Mouse (Mus musculus) embryonic facial prominence, embryonic 14.5 days (tissue): ENCODE results near the gene Agl. TPM values are rescaled to one million over a fixed set of nuclear protein-coding genes. Genes with fewer than 3 reads are reported as not detected.

Source experiments
- ATAC-seq: fragments of 200-750 bp; cut with Nextera tagmentation; 2 replicates; pipeline ENCODE4 v1.8.0; 2017; ENCODE audit warnings: low read depth, moderate number of reproducible peaks, moderate TSS enrichment
- DNase-seq: peaks from one replicate; pipeline ENCODE4 v3.0.0-alpha.2; 2015; ENCODE audit warnings: low spot score
- H3K27ac ChIP-seq: fragments of 300-500 bp; sonication (generic); replicated peaks from 2 replicates; pipeline ENCODE4 v1.5.1; 2014; ENCODE audit warnings: low read depth, mild to moderate bottlenecking, low read length, moderate library complexity
- H3K27me3 ChIP-seq: fragments of 300-500 bp; sonication (generic); replicated peaks from 2 replicates; pipeline ENCODE4 v1.6.1; 2014; ENCODE audit warnings: low read length; ENCODE audit not compliant: control insufficient read depth, insufficient read depth
- H3K36me3 ChIP-seq: fragments of 300-500 bp; sonication (generic); 2 replicates; pipeline ENCODE4 v1.6.1; 2014; ENCODE audit warnings: low read length, mixed read lengths; ENCODE audit not compliant: control insufficient read depth, insufficient read depth
- H3K4me1 ChIP-seq: fragments of 300-500 bp; sonication (generic); 2 replicates; pipeline ENCODE4 v1.6.1; 2014; ENCODE audit warnings: antibody characterized with exemption, low read length; ENCODE audit not compliant: control insufficient read depth, insufficient read depth
- H3K4me2 ChIP-seq: fragments of 300-500 bp; sonication (generic); 2 replicates; pipeline ENCODE4 v1.6.1; 2014; ENCODE audit warnings: low read depth, mild to moderate bottlenecking, low read length, moderate library complexity, mixed read lengths
- H3K4me3 ChIP-seq: fragments of 300-500 bp; sonication (generic); 2 replicates; pipeline ENCODE4 v1.5.1; 2014; ENCODE audit warnings: low read depth, mild to moderate bottlenecking, low read length
- H3K9ac ChIP-seq: fragments of 300-500 bp; sonication (generic); 2 replicates; pipeline ENCODE4 v1.6.1; 2014; ENCODE audit warnings: low read depth, mild to moderate bottlenecking, low read length, moderate library complexity, mixed read lengths
- H3K9me3 ChIP-seq: fragments of 300-500 bp; sonication (generic); 2 replicates; pipeline ENCODE4 v1.6.1; 2016; ENCODE audit warnings: low read length; ENCODE audit not compliant: control insufficient read depth
- WGBS: fragments of 180-500 bp; shearing (Covaris S2); extraction: QIAGEN DNeasy Blood & Tissue Kit; methylation state at CpG from one replicate; pipeline ENCODE4 v1.1.7; 2014; 5-methylcytosine and 5-hydroxymethylcytosine counted together
- polyA plus RNA-seq: library from polyadenylated mRNA; unstranded; fragments of >200 nt; fragmentation: Nextera tagmentation; extraction: Ambion mirVana; gene quantifications from 2 replicates; pipeline ENCODE4 v1.2.1, GENCODE M21; 2014

Agl gene
- polyA plus RNA-seq, 1 experiment from 2014 or later = 48.7 TPM

DNA sequence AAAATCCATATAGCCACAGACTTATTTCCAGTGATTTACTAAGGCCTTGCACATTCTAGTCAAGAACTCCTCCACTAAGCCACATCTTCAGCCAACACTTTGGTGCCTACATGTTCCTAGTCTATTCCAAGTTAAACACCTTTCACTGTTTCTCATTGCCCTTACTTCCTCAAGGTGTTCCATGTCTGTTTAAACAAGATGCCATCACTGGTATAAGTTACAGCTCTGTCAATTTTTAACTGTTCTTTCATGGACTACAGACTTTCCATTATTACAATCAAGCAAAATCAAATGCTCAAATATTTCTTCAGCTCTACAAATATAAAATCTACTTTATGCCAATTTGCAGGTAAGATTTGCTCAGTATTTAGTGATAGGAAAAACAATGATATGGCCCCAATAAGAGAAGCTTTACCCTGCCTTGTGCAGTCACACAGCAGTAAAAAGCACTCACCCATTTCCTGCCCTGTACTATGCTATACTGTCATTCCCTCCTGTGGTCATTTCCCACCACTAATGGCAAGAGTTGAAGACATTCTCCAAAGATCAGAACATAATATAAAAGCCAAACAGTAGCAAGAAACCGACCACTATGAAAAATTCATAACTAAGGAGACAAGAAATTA, 105.2 kb downstream of the Agl start:
- H3K36me3 ChIP-seq = no peaks in the 10 kb centered on the region
- DNase-seq (no peak), ATAC-seq (no peak)
- H3K4me2 ChIP-seq = no peak overlapping the region
- no peak overlapping the region for H3K9ac ChIP-seq
- no peak overlapping the region for H3K27ac ChIP-seq
- H3K9me3 ChIP-seq = no peaks in the 10 kb centered on the region
- H3K4me1 ChIP-seq = no peaks in the 10 kb centered on the region
- 93% methylated on average over 1 of the region's 1 CpGs for WGBS
- H3K27me3 ChIP-seq = no peaks in the 10 kb centered on the region
- no peak overlapping the region for H3K4me3 ChIP-seq

DNA sequence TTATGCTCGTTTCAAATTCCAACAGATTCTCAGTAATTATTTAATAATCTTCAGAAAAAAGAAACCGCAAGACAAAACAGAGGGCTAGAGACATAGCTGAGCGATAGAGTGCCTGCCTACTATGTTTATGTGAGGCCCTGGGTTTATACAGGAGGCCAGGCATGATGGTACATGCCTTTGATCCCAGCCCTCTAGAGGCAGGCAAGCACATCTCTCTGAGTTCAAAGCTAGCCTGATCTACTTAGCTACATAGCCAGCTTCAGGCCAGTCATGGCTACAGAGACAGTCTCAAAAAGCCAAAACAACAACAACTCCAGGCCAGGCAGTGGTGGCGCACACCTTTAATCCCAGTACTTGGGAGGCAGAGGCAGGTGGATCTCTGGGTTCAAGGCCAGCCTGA, 106.4 kb downstream of the Agl start:
- no peak overlapping the region for H3K9ac ChIP-seq

DNA sequence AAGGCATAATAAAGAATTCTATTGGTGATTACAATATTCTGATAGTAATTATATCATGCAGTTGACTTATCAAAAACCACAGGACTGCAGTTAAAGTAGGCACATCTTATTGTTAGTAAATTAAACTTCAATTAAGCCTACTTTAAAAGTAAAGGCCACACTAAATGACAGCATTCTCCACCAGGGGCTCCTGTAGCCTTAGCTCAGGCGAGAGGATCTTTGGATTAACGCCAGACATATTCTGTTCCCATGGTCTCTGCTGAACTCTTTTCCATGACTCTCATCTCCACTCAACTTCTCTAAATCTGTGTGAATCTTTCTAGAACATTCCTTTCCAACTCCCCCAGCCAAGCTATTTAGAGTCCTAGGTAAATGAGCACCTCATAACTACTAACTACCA, 109.2 kb downstream of the Agl start:
- H3K36me3 ChIP-seq = peaks cover 8% of the 10 kb centered on the region; the same call in 1 of the 2 replicates
- no peak overlapping the region for H3K27ac ChIP-seq
- DNase-seq = peak; percentile 18
- no peaks in the 10 kb centered on the region for H3K9me3 ChIP-seq
- no peak overlapping the region for H3K4me3 ChIP-seq
- 65% methylated on average over 2 of the region's 2 CpGs for WGBS
- ATAC-seq = no peak
- no peaks in the 10 kb centered on the region for H3K27me3 ChIP-seq
- no peak overlapping the region for H3K4me2 ChIP-seq
- H3K9ac ChIP-seq = no peak overlapping the region
- no peaks in the 10 kb centered on the region for H3K4me1 ChIP-seq

More for the DNA sequence above, 106.4 kb downstream of the Agl start:
- WGBS = 91% methylated on average over 4 of the region's 4 CpGs
- H3K27ac ChIP-seq = no peak overlapping the region
- H3K4me2 ChIP-seq = no peak overlapping the region
- no peaks in the 10 kb centered on the region for H3K9me3 ChIP-seq
- no peaks in the 10 kb centered on the region for H3K27me3 ChIP-seq
- H3K36me3 ChIP-seq = no peaks in the 10 kb centered on the region
- DNase-seq (no peak), ATAC-seq (no peak)
- H3K4me1 ChIP-seq = no peaks in the 10 kb centered on the region
- H3K4me3 ChIP-seq = no peak overlapping the region

DNA sequence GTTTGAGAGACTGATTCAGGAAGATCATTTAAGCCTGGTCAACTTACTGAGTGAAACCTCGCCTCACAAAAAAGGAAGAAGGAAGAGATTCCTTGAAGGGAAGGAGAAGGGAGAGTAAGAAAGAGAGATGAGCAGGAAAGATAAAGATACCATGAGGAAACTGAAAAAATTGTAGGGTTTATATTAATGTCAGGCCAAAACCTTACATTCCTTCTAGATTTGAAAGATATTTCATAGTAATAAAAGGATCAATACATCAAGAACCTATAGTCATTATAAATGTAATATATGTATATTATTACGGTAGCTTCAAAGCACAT, 112.3 kb downstream of the Agl start:
- ATAC-seq (no peak), DNase-seq (no peak)
- Histone ChIP-seq H3K27ac (no peak overlapping the region), H3K4me3 (no peak overlapping the region), H3K27me3 (no peaks in the 10 kb centered on the region), H3K4me1 (no peaks in the 10 kb centered on the region), H3K4me2 (no peak overlapping the region), H3K9me3 (no peaks in the 10 kb centered on the region), H3K9ac (no peak overlapping the region), H3K36me3 (peaks cover 13% of the 10 kb centered on the region; the same call in 1 of the 2 replicates)
- 86% methylated on average over 2 of the region's 2 CpGs for WGBS

DNA sequence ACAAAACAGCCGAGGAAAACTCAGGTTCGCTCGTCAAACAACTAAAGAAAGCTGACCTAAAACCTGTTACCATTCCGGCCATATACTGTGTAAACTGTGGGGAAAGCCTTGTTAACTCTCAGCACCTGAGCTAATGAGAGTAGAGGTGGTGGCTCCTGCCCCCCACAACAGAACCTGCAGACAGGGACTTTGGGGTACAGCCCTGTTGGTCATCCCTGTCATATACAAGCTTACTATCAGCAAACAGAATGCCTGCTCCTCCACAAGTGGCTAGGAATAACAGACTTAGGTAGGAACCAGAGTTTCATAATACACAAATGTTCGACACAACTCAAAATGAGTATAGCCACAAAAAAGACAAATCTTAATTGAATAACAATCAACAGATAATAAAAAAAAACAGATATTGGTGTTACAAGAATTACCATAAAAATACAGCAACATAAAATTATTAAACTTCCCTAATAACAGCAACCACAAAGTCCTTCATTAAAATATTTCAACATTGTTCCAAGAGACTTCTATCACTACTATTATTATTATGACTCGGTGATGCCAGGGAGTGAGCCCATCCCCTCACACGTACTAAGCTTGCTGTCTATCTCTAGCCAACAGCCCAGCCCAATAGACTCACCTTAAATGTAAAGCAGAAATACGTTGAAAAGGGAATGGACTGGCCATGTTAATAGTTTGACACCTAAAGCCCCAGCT, 112.9 kb downstream of the Agl start:
- ATAC-seq = no peak
- WGBS = 88% methylated on average over 8 of the region's 8 CpGs
- Histone ChIP-seq H3K4me3 (no peak overlapping the region), H3K4me1 (no peaks in the 10 kb centered on the region), H3K9me3 (no peaks in the 10 kb centered on the region), H3K36me3 (peaks cover 13% of the 10 kb centered on the region; the same call in 1 of the 2 replicates), H3K27ac (no peak overlapping the region), H3K27me3 (no peaks in the 10 kb centered on the region), H3K4me2 (no peak overlapping the region), H3K9ac (no peak overlapping the region)
- no peak for DNase-seq

DNA sequence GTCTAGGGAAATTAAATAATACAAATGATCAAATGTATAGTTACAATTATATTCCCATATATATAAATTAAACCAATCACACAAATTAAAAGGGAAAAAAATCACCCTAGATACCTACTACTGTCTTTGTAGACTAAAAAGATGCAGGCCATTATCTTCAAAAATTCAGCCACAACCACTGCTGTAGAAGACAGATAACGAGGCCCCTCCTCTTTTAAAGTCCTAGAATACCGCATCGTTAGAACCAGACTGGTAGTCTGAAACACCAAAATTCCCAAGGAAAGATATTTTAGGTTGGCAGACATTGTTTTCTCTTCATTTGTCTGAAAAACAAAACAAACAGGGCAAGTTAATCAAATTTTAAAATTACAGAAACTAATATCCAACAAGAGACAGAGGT, 113.7 kb downstream of the Agl start:
- Histone ChIP-seq H3K36me3 (peaks cover 13% of the 10 kb centered on the region; the same call in 1 of the 2 replicates), H3K4me2 (no peak overlapping the region), H3K9me3 (no peaks in the 10 kb centered on the region), H3K4me3 (no peak overlapping the region), H3K27ac (no peak overlapping the region), H3K4me1 (no peaks in the 10 kb centered on the region), H3K9ac (no peak overlapping the region), H3K27me3 (no peaks in the 10 kb centered on the region)
- ATAC-seq (no peak), DNase-seq (no peak)
- 95% methylated on average over 3 of the region's 3 CpGs for WGBS

Other genes with a start within 250 kb of the Agl start
- 3.3 and 4.3 TPM in 2 replicates for gene Lrrc39, start 245.2 kb downstream of the Agl start, polyA plus RNA-seq
- gene Sass6, start 213.2 kb downstream of the Agl start, polyA plus RNA-seq = 15.0 and 15.5 TPM in 2 replicates
- 17.5 and 20.1 TPM in 2 replicates for gene Trmt13, start 193.6 kb downstream of the Agl start, polyA plus RNA-seq
- 77.5 and 86.2 TPM in 2 replicates for gene Mfsd14a, start 145.5 kb downstream of the Agl start, polyA plus RNA-seq
- gene Gm43191, start 126.9 kb downstream of the Agl start, polyA plus RNA-seq = not detected in 2 replicates
- gene Slc35a3, start 95.3 kb downstream of the Agl start, polyA plus RNA-seq = 9.4 and 9.8 TPM in 2 replicates
- gene Frrs1, start 51.3 kb upstream of the Agl start, polyA plus RNA-seq = 10.0 and 13.0 TPM in 2 replicates
- gene 4930455H04Rik, start 160.1 kb upstream of the Agl start, polyA plus RNA-seq = not detected in 2 replicates
- 23.0 and 24.5 TPM in 2 replicates for gene Palmd, start 160.8 kb upstream of the Agl start, polyA plus RNA-seq